Mouse (Mus musculus): ENCODE measurements around the gene Hnrnpdl. TPM values are rescaled to one million over a fixed set of nuclear protein-coding genes. Genes with fewer than 3 reads are reported as not detected.

The Hnrnpdl gene
- polyA plus RNA-seq, 1 experiment from 2014 or later = 37.8 TPM

DNA sequence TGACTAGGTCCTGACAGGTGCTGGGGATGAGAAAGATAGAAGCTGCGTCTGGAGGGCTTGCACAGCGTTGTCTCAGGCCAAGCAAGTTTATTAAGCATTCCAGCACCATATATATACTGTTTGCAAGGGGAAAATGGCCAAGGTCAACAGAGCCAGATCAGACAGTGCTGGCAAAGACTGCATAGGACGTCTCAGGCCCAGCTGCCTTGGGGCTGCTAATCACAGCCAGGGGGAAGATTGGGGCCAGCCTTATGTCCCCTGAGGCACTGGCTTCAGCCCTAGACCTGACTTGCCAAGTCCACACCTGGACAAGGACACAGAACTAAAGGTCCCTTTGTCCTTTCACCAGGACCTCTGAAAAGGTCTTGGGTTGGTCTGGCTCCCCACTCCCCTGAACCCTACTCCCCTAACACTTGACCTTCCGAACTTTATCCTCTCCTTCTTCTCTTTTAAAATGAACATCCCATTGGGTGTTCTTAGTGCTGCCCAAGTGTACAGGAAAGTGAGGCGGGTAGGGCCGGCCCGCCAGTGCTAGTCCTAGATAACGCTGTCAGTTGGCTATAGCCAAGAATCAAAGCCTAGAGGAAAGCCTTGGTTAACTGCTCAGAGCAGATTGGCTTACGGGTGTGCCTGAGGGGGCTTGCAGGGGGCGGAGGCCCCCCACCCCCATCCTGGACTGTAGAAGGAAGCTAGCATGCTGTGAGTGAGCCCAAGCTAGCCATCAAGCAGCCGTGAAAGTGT lies 15.5 kb upstream of the Hnrnpdl start:
- Histone ChIP-seq H3K9me3 (replicated peaks; ENCODE audit: control insufficient read depth, low read length) (no peaks in the 10 kb centered on the region), H3K27ac (ENCODE audit: low read length) (no peak overlapping the region), H3K4me2 (ENCODE audit: low read depth, low read length) (0 out of 2 replicates have a peak overlapping the region, but pooled peaks have one; percentile 10), H3K4me1 (ENCODE audit: control insufficient read depth, low read depth, low read length) (peaks cover 18% of the 10 kb centered on the region), H3K4me3 (ENCODE audit: low read depth, low read length) (no peak overlapping the region), H3K36me3 (ENCODE audit: control insufficient read depth, insufficient read depth) (peaks cover 5% of the 10 kb centered on the region; the same call in 1 of the 2 replicates), H3K9ac (ENCODE audit: low read depth, low read length) (no peak overlapping the region), H3K27me3 (ENCODE audit: control insufficient read depth, insufficient read depth, low read depth, low read length) (no peaks in the 10 kb centered on the region)
- peak; percentile 56 for ATAC-seq (ENCODE audit: low read depth)
- 29% methylated on average over 11 of the region's 11 CpGs for WGBS (ENCODE audit: insufficient replicate concordance)

- Histone ChIP-seq H3K27ac (ENCODE audit: low read length) (no peak overlapping the region), H3K4me3 (ENCODE audit: low read depth, low read length) (no peak overlapping the region), H3K27me3 (ENCODE audit: control insufficient read depth, insufficient read depth, low read depth, low read length) (no peaks in the 10 kb centered on the region), H3K4me2 (ENCODE audit: low read depth, low read length) (no peak overlapping the region), H3K4me1 (ENCODE audit: control insufficient read depth, low read depth, low read length) (peaks cover 18% of the 10 kb centered on the region), H3K36me3 (ENCODE audit: control insufficient read depth, insufficient read depth) (0 out of 2 replicates have a peak, but pooled peaks cover 5% of the 10 kb centered on the region), H3K9me3 (replicated peaks; ENCODE audit: control insufficient read depth, low read length) (no peaks in the 10 kb centered on the region), H3K9ac (ENCODE audit: low read depth, low read length) (no peak overlapping the region)
- ATAC-seq (ENCODE audit: low read depth) = no peak
- WGBS (ENCODE audit: insufficient replicate concordance) = 68% methylated on average over 7 of the region's 7 CpGs
Observed at GRCm38 (mm10) chr5:100052728-100053127, 13.3 kb upstream of the Hnrnpdl start.

DNA sequence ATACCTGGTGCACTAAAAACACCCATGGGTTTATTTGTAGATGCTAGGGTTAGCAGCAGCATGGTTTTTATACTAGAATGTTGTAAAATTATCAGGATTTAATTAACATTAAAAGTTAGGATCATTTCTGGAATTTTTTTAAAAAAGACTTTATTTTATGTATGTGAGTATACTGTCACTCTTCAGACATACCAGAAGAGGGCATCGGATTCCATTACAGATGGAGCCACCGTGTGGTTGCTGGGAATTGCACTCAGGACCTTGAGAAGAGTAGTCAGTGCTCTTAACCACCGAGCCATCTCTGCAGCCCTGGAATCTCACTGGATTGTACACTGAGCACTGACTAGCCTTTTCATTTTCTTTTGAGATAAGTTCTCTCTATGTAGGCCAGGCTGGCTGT lies 10.4 kb upstream of the Hnrnpdl start:
- no peaks in the 10 kb centered on the region for H3K9me3 ChIP-seq (replicated peaks; ENCODE audit: control insufficient read depth, low read length)
- H3K9ac ChIP-seq (ENCODE audit: low read depth, low read length) = no peak overlapping the region
- WGBS (ENCODE audit: insufficient replicate concordance) = 67% methylated on average over 3 of the region's 3 CpGs
- no peaks in the 10 kb centered on the region for H3K27me3 ChIP-seq (ENCODE audit: control insufficient read depth, insufficient read depth, low read depth, low read length)
- peaks cover 12% of the 10 kb centered on the region for H3K4me1 ChIP-seq (ENCODE audit: control insufficient read depth, low read depth, low read length)
- no peak overlapping the region for H3K4me3 ChIP-seq (ENCODE audit: low read depth, low read length)
- H3K4me2 ChIP-seq (ENCODE audit: low read depth, low read length) = no peak overlapping the region
- 0 out of 2 replicates have a peak, but pooled peaks cover 5% of the 10 kb centered on the region for H3K36me3 ChIP-seq (ENCODE audit: control insufficient read depth, insufficient read depth)
- no peak for ATAC-seq (ENCODE audit: low read depth)
- no peak overlapping the region for H3K27ac ChIP-seq (ENCODE audit: low read length)

DNA sequence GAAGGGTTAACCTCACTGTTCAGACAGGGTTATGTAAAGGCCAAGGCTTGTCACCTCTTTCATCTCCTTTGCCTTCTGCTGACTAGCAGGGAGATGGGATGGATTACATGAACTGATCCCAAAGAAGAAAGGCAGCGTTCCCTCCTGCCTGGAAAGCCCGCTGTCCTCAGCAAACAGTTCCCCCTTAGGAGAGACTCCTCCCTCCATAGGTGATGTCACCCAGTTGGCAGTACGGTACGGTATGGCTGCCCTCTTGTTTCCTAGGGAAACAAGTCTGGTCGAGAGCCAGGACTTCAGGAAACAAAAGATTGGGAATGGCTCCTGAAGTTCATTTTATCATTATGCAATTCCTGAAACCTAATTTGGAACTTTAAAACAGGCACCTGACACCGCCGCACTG lies 8.4 kb upstream of the Hnrnpdl start:
- Histone ChIP-seq H3K4me2 (ENCODE audit: low read depth, low read length) (no peak overlapping the region), H3K27me3 (ENCODE audit: control insufficient read depth, insufficient read depth, low read depth, low read length) (no peaks in the 10 kb centered on the region), H3K9ac (ENCODE audit: low read depth, low read length) (no peak overlapping the region), H3K4me3 (ENCODE audit: low read depth, low read length) (no peak overlapping the region), H3K9me3 (replicated peaks; ENCODE audit: control insufficient read depth, low read length) (no peaks in the 10 kb centered on the region), H3K27ac (ENCODE audit: low read length) (no peak overlapping the region), H3K4me1 (ENCODE audit: control insufficient read depth, low read depth, low read length) (peaks cover 15% of the 10 kb centered on the region), H3K36me3 (ENCODE audit: control insufficient read depth, insufficient read depth) (0 out of 2 replicates have a peak, but pooled peaks cover 4% of the 10 kb centered on the region)
- 77% methylated on average over 7 of the region's 7 CpGs for WGBS (ENCODE audit: insufficient replicate concordance)
- ATAC-seq (ENCODE audit: low read depth) = no peak; the same call in 1 of the 2 replicates

- no peak overlapping the region for H3K9ac ChIP-seq (ENCODE audit: low read depth, low read length)
- no peak overlapping the region for H3K4me3 ChIP-seq (ENCODE audit: low read depth, low read length)
- ATAC-seq (ENCODE audit: low read depth) = no peak
- WGBS (ENCODE audit: insufficient replicate concordance) = 71% methylated on average over 8 of the region's 8 CpGs
- peaks cover 15% of the 10 kb centered on the region for H3K4me1 ChIP-seq (ENCODE audit: control insufficient read depth, low read depth, low read length)
- no peak overlapping the region for H3K4me2 ChIP-seq (ENCODE audit: low read depth, low read length)
- no peak overlapping the region for H3K27ac ChIP-seq (ENCODE audit: low read length)
- no peaks in the 10 kb centered on the region for H3K27me3 ChIP-seq (ENCODE audit: control insufficient read depth, insufficient read depth, low read depth, low read length)
- H3K36me3 ChIP-seq (ENCODE audit: control insufficient read depth, insufficient read depth) = no peaks in the 10 kb centered on the region
- H3K9me3 ChIP-seq (replicated peaks; ENCODE audit: control insufficient read depth, low read length) = no peaks in the 10 kb centered on the region
Observed at GRCm38 (mm10) chr5:100047143-100047640, 7.7 kb upstream of the Hnrnpdl start.

DNA sequence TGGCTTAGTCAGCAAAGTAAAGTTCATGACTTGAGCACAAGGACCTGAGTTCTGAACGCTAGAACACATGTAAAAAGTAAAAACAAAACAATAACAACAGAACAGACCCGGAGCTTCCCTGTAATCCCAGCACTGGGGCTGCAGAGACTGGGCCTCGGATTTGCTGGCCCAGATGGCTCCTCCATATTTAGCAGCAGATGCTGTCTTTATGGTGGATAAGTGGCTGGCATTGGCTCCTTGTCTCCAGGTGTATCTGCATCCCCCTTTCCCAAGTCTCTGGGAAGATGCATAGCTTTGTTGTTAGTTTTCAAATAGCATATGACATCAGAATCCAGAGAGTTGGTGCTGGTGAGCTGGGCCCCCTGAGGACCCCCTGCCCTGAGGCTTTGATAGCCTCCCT lies 6.6 kb upstream of the Hnrnpdl start:
- Histone ChIP-seq H3K9me3 (replicated peaks; ENCODE audit: control insufficient read depth, low read length) (no peaks in the 10 kb centered on the region), H3K36me3 (ENCODE audit: control insufficient read depth, insufficient read depth) (no peaks in the 10 kb centered on the region), H3K4me1 (ENCODE audit: control insufficient read depth, low read depth, low read length) (peaks cover 23% of the 10 kb centered on the region), H3K4me3 (ENCODE audit: low read depth, low read length) (no peak overlapping the region), H3K9ac (ENCODE audit: low read depth, low read length) (no peak overlapping the region), H3K4me2 (ENCODE audit: low read depth, low read length) (no peak overlapping the region), H3K27me3 (ENCODE audit: control insufficient read depth, insufficient read depth, low read depth, low read length) (no peaks in the 10 kb centered on the region), H3K27ac (ENCODE audit: low read length) (no peak overlapping the region)
- 72% methylated on average over 3 of the region's 3 CpGs for WGBS (ENCODE audit: insufficient replicate concordance)
- ATAC-seq (ENCODE audit: low read depth) = no peak

GRCm38 (mm10) chr5:100044621-100045020 lies 5.2 kb upstream of the Hnrnpdl start:
- H3K4me3 ChIP-seq (ENCODE audit: low read depth, low read length) = no peak overlapping the region
- H3K27me3 ChIP-seq (ENCODE audit: control insufficient read depth, insufficient read depth, low read depth, low read length) = no peaks in the 10 kb centered on the region
- peaks cover 27% of the 10 kb centered on the region for H3K4me1 ChIP-seq (ENCODE audit: control insufficient read depth, low read depth, low read length)
- H3K36me3 ChIP-seq (ENCODE audit: control insufficient read depth, insufficient read depth) = no peaks in the 10 kb centered on the region
- H3K9me3 ChIP-seq (replicated peaks; ENCODE audit: control insufficient read depth, low read length) = no peaks in the 10 kb centered on the region
- H3K9ac ChIP-seq (ENCODE audit: low read depth, low read length) = no peak overlapping the region
- H3K4me2 ChIP-seq (ENCODE audit: low read depth, low read length) = no peak overlapping the region
- H3K27ac ChIP-seq (ENCODE audit: low read length) = 0 out of 2 replicates have a peak overlapping the region, but pooled peaks have one; percentile 16
- no peak for ATAC-seq (ENCODE audit: low read depth)
- 65% methylated on average over 5 of the region's 5 CpGs for WGBS (ENCODE audit: insufficient replicate concordance)

DNA sequence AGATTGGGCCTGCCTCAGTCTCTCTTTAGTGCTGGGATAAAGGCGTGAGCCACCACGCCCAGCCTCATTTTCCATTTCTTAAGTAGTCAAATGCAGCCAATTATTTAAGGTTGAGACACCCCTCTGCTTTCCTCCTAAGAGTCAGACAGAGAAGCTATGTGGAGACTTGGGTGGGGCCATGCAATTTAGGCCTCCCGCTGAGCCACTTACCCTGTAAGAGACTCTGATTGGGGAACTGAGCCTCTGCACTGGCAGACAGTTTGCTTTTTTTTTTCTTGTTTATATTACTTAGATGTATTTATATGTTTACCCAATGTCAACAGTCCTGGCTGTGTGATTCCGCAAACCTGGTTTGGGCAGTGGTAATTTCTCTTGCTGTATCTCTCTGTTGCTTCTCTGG lies 4.6 kb upstream of the Hnrnpdl start:
- Histone ChIP-seq H3K4me3 (ENCODE audit: low read depth, low read length) (no peak overlapping the region), H3K9ac (ENCODE audit: low read depth, low read length) (no peak overlapping the region), H3K36me3 (ENCODE audit: control insufficient read depth, insufficient read depth) (no peaks in the 10 kb centered on the region), H3K27ac (ENCODE audit: low read length) (0 out of 2 replicates have a peak overlapping the region, but pooled peaks have one; percentile 16), H3K4me2 (ENCODE audit: low read depth, low read length) (no peak overlapping the region), H3K4me1 (ENCODE audit: control insufficient read depth, low read depth, low read length) (peaks cover 27% of the 10 kb centered on the region), H3K27me3 (ENCODE audit: control insufficient read depth, insufficient read depth, low read depth, low read length) (no peaks in the 10 kb centered on the region), H3K9me3 (replicated peaks; ENCODE audit: control insufficient read depth, low read length) (no peaks in the 10 kb centered on the region)
- no peak for ATAC-seq (ENCODE audit: low read depth)
- WGBS (ENCODE audit: insufficient replicate concordance) = 56% methylated on average over 4 of the region's 4 CpGs

DNA sequence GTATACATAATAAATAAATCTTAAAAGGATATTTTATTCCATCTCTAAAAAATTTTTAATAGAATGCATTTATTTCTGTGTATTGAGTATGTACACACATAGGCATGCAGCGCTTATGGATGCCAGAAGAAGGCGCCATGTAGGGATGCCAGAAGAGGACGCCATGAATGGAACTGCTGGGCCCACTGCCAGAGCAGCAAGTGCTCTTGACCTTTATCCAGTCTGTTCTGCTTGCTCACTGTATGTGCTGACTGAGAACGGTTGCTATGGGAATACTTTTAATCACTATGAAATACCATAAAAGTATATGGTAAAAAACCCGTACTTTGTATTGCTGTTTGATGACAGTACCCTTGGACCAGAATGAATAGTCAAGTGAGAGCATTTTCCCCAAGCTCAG lies 3.9 kb upstream of the Hnrnpdl start:
- Histone ChIP-seq H3K4me1 (ENCODE audit: control insufficient read depth, low read depth, low read length) (peaks cover 27% of the 10 kb centered on the region), H3K27me3 (ENCODE audit: control insufficient read depth, insufficient read depth, low read depth, low read length) (no peaks in the 10 kb centered on the region), H3K4me2 (ENCODE audit: low read depth, low read length) (no peak overlapping the region), H3K36me3 (ENCODE audit: control insufficient read depth, insufficient read depth) (no peaks in the 10 kb centered on the region), H3K9ac (ENCODE audit: low read depth, low read length) (no peak overlapping the region), H3K27ac (ENCODE audit: low read length) (no peak overlapping the region), H3K4me3 (ENCODE audit: low read depth, low read length) (no peak overlapping the region), H3K9me3 (replicated peaks; ENCODE audit: control insufficient read depth, low read length) (no peaks in the 10 kb centered on the region)
- ATAC-seq (ENCODE audit: low read depth) = no peak
- 67% methylated on average over 5 of the region's 5 CpGs for WGBS (ENCODE audit: insufficient replicate concordance)
